Mouse (Mus musculus): ENCODE data around the gene Art4.

- no peak for TF ChIP-seq CTCF (IDR thresholded peaks at IDR 0.05; ENCODE audit: low read depth, low read length)
- TF ChIP-seq GATA2 (IDR thresholded peaks at IDR 0.05; ENCODE audit: borderline replicate concordance, low read depth, low read length): no peak
- TF ChIP-seq GATA1 (IDR thresholded peaks at IDR 0.05; ENCODE audit: borderline replicate concordance, low read length): no peak
Measured at GRCm38 (mm10) chr6:136889067-136889466, 31.5 kb upstream of the Art4 start.

All from G1E (cell line).